Mouse (Mus musculus): Measurements from ENCODE around the gene Mmel1. TPM values are rescaled to one million over a fixed set of nuclear protein-coding genes. Genes with fewer than 3 reads are reported as not detected.

Gene Mmel1
- total RNA-seq, 1 experiment from 2014 or later, result 0.29 TPM

DNA sequence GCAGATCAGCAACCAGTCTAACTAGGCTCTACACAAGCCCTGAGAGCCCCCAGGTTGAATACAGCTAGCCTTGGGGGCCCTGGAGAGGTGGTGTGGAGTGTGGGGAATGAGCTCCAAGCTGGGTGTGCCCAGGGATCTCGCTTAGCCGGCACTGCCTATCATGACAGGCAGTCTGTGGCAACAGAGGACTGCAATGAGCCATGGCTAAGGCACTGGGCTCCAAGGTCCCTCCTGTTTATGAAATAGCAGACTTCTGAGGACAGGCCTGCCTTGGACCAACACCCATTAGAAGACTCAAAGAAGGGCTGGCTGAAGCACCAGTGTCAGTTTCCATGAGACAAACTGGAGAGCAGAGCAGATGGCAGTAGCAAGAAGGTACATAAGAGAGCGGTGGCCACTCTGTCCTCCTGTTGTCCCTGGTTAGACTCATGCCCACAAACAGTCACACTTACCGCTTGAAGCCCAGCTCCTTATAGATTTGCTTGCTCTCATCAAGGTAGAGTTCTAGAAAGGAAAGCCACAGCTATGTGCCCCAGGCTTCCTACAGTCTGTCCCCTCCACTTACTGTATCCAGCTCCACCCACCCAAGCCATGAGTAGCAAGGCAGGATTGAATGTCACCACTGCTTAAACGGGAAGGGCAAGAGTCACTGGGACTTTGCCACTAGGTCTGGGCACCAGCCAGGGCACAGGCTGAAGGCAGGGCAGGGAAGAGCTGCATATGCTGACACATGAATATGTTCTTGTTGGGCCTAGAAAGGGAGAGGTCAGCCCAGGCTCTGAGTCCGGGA, 28.5 kb downstream of the Mmel1 start:
- no peak for ATAC-seq (replicated peaks; ENCODE audit: insufficient number of reproducible peaks, low FRiP score, low TSS enrichment, poor library complexity, severe bottlenecking)

DNA sequence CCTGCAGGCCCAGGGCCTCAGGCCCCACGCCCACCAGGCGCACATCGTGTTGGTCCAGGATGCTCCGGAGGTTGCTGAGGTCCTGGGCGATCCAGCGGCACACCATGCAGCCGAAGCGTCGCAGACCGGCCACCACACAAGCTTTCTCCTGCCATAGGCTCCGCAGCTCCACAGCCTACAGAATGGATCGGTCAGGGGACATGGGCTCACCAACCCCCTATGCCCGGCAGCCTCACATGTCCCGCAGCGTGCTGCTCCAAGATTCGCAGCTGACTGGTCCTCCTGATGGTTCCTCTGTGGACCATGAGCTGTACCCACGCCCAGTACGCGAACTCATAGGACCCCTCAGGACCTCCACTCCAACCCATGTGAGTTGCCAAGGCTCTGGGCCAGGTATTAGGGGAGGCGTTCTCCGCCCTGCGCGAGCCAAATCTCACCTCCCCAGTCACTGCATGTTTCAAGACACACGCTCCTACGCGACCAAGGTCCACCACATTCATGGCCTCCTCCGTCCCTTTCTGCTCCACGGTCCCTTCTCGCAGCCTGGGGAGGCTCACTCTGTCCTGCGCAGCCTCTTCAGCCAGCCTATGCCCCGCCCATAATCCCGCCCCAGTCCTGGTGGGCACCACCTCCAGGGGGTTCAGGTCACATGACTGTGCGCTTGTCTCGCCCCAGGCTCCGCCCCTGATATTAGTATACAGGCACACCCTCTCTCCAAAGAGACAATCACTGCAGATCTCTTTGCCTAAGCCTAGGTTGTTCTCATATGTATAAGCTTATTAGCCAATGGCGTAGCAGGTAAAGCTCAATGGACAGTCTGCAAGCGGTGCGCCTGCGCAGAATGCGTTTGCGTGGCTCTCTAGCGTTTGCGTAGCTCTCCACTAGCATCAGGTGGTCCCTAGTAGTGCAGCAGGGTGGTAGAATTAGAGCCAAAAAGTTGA, 29.4 kb downstream of the Mmel1 start, which contains the start of gene Fam213b:
Gene Fam213b, minus strand, starts transcription at position 630 of the 941 bp plus-strand sequence.
- ATAC-seq (replicated peaks; ENCODE audit: insufficient number of reproducible peaks, low FRiP score, low TSS enrichment, poor library complexity, severe bottlenecking), result peak; percentile 92

DNA sequence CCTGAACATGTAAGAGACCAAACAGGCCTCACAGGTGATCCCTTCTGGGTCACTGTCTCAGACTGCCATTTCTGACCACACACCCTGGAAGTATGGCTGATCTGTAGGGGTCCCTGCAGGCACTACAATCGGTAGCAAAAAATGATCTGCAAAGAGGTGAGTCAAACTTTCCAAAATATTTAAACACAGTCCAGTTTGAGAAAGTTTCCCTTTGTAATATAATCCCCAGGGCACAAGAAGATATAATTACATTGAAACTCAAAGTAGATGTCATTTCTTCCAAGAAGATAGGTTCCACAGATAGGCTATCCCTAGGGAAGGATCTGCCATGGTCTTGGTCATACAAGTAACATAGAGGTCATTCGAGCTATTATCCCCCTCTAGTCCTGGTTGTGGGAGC, 33.0 kb downstream of the Mmel1 start:
- no peak for ATAC-seq (replicated peaks; ENCODE audit: insufficient number of reproducible peaks, low FRiP score, low TSS enrichment, poor library complexity, severe bottlenecking)

DNA sequence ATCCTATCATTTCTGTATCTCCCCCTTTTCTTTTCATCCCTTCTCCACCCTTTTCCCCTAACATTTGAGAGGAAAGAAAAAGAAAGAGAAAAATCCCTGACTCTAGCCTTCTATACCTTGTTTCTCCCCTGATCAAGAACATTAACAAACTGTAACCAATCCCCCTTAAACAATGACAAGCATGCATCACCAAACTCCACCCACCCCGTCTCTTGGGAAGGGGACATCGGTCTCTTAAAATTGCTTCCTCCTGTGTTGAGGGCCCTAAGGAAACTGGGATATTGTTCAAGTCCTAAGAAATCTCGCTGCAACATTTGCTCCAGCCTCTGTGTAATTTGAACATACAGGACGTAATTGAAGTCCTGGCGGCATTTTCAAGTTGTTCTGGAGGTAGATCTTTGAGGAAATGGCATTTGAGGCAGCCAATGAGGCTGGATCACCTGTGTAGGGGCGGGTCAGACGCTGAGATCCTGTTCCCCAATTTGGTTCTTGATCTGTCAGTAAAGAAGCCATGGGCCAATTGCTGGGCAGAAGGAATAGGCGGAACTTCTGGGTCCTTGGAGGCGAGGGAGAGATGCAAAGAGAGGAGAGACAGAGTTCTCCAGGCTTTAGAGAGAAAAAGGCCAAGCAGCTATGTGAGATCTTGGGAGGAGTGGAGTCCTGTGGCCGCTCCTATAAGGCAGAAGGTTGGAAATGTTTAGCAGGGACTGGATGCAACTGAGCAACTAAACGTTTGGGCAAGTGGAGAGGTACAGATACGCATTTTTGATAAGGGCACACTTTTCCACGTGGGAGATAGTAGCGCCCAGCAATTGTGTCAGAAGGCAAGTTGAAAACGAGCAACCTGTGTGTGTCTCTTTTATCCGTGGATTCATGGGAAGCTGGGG, 35.0 kb downstream of the Mmel1 start:
- ATAC-seq (replicated peaks; ENCODE audit: insufficient number of reproducible peaks, low FRiP score, low TSS enrichment, poor library complexity, severe bottlenecking), result peak; percentile 94

DNA sequence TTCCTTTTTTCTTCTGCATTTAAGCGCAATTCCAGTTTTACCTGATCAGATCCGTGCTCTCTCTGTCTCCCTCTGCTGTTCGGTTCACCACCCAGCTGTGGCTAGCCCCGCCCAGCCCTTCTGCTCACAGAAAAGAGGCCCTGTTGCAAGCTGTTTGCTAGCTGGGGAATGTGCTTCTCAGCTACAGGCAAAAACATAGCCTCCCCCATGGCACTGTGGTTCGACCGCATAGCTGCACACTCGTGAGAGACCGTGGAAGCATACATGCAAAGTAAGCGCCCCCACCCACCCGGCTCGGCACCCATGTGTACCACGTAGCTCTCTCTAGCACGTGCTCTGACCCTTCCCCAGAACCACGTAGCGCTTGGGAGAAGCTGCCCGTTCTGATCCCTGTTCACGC, 38.4 kb downstream of the Mmel1 start:
- peak; percentile 42; the same call in 1 of the 2 replicates for ATAC-seq (replicated peaks; ENCODE audit: insufficient number of reproducible peaks, low FRiP score, low TSS enrichment, poor library complexity, severe bottlenecking)

DNA sequence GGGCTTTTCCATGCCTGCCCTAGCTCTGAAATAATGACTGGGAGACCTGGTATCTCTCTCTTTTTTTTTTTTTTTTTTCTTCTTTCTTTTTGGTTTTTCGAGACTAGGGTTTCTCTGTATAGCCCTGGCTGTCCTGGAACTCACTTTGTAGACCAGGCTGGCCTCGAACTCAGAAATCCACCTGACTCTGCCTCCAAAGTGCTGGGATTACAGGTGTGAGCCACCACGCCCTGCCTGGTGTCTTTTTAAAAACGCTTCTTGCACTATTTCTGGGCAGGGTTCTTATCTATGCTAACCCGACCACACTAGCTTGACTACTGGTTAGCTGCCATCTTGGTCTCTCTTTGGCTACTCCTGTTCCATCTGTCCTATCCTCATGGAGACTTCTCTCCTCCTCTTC, 39.1 kb downstream of the Mmel1 start:
- no peak for ATAC-seq (replicated peaks; ENCODE audit: insufficient number of reproducible peaks, low FRiP score, low TSS enrichment, poor library complexity, severe bottlenecking)

DNA sequence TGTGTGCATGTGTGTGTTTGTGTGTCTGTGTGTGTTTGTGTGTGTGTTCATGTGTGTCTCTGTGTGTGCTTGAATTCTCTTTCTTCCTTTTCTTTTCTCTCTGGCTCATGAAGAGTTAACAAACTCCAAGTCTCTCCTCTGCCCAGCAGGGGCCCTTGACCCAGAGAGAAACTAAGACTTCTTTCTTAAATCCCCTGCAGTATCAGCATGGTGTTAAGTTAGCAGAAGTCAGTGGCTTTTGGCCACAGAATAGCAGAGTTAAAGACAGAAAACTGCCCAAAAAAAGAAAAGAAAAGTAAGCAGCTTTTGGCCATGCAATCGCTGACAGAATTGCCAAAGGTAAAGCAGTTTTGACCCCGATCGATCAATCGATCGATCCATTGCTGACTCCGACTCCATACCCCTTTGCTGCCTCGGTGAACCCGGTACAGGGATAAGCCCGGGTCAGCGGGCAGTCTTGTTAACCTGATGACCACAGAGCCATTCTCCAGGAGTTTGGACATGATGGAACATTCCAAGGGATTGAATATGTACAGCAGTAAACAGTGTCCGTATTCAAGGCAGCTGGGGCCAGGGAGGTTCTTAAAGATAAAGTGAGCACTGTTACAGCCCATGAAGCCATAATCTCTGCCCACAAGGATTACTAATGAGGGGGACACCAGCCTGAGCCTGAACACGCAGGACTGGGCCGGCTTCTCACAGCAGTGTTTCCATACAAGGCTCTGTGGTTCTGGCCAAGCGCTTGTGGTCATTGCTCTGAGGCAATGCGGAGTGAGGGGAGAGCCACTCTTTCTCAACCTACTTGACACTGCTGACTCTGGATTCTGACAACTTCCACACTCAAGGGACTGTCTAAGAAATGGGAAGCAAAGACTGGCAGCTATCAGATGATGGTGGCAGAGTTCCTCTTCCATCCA, 41.5 kb downstream of the Mmel1 start:
- ATAC-seq (replicated peaks; ENCODE audit: insufficient number of reproducible peaks, low FRiP score, low TSS enrichment, poor library complexity, severe bottlenecking), result peak; percentile 82

DNA sequence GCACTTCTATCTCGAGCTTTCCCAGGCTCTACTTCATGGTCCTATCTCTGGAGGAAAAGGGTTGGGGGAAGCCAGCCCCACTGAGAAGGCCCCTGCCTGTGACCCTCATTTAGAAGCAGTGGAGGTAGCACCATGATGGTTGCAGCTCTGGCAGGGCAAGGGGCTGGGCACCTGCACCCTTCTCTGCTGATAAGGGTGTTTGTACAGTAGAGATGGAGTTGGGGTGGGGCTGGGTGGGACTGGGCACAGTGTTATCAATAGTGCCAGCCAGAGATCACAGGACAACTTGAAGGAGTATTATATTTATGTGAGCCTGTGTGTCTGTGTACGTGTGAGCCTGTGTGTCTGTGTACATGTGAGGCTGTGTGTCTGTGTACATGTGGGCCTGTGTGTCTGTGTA, 42.3 kb downstream of the Mmel1 start:
- ATAC-seq (replicated peaks; ENCODE audit: insufficient number of reproducible peaks, low FRiP score, low TSS enrichment, poor library complexity, severe bottlenecking), result no peak

DNA sequence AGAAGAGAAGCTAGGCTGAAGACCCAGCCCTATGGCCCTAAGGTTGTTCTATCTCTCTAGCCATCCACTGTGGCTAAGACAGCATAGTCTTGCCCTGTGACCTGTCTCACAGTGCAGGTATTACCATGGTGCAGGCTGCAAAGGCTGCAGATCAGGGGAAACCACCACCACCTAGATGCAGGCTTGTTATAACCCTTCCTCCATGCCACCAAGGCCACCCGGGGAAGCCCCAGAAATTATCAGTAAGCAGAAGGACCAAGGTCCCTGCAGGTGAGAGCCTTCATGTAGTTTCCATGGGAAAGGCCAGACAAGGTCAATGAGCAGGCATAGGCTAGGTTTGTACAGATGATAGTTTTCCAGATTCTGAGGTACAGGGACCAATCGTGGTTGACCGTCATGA, 44.5 kb downstream of the Mmel1 start:
- ATAC-seq (replicated peaks; ENCODE audit: insufficient number of reproducible peaks, low FRiP score, low TSS enrichment, poor library complexity, severe bottlenecking), result no peak

DNA sequence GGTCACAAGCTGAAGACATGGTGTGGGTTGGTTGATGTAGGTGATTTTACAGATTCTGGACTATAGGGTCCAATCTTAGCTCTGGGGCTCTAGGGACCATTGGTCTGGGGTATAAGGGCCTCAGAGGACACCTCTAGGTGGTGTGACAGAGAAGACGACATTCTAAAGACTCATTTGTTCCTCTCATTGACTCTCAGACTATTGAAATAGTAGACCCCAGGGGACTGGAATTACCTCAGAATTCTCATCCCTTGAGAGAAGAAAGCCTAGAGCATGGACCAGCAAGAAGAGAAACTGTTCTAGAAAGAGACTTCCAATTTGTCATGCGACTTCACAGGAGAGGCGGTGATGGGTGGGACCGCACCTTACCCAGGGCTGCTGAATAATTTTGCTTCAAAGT, 44.9 kb downstream of the Mmel1 start:
- ATAC-seq (replicated peaks; ENCODE audit: insufficient number of reproducible peaks, low FRiP score, low TSS enrichment, poor library complexity, severe bottlenecking), result no peak

DNA sequence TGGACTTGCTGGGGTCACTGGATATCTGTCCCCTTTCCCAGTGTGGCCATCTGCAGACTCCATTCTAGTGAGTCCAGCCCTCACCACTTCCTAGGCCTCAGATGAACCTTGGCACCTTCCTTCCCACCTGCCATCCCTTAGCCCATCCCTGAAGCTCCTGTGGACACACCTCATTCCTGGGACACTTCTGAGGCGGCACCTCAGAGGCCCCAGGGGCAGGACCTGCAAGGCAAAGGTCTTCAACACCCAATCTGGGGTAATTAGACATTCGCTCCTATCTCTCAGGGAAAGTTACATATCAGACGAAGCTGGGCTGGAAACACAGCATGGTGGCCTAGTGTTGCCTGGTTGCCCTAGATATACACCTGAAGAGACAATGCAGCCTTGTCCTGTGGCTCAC, 45.3 kb downstream of the Mmel1 start:
- no peak for ATAC-seq (replicated peaks; ENCODE audit: insufficient number of reproducible peaks, low FRiP score, low TSS enrichment, poor library complexity, severe bottlenecking)

DNA sequence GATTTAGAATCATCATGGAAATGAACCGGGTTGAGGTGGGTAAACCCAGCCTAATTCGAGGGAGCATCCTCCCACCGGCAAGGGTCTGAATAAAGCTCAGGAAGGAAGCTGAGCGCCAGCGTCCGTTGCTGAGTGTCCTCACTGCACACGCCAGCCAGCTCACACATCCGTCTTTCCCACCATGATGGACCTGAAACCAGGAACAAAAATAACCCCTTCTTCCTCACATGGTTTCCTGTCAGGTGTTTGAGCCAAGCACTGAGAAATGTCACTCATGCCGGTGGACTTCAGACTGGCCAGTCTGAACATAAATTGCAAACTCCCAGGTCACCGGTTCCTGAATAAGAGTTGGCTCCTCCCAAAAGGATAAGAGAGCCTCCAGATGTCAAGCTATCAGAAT, 45.9 kb downstream of the Mmel1 start:
- no peak for ATAC-seq (replicated peaks; ENCODE audit: insufficient number of reproducible peaks, low FRiP score, low TSS enrichment, poor library complexity, severe bottlenecking)

DNA sequence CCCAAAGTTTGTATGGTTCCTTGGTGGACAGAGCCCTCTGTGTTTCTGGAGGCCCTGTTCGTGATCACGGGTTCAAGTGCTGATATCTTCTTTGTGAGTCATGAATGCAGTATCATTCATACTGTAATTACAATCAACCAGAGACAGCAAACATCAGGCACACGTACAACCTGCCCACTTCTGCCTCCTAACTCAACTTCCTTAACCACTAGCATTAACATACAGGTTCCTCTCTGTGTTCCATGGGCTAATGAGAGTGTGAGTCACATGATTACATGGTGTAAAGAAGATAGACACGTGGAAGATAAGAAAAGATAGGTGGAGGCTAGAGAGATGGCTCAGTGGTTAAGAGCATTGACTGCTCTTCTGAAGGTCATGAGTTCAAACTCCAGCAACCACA, 47.3 kb downstream of the Mmel1 start:
- ATAC-seq (replicated peaks; ENCODE audit: insufficient number of reproducible peaks, low FRiP score, low TSS enrichment, poor library complexity, severe bottlenecking), result no peak

DNA sequence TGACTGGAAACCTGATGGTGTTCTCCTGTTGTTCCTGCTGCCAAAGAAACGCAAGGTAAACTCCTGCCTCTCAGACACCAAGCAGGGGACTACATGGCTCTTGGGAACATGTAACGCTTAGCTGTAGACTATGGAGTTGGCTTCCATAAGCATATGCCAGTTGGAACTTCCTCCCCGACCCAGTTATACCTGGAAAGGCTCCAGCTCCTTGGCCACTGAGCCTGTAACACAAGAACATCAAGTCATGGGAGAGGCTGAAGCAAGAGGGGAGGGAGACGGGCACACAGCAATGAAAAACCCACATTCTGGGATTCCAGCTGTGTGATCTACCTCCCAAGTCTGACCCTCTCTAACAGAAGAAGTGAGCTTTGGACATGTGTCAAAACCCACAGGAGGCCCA, 52.9 kb downstream of the Mmel1 start:
- no peak for ATAC-seq (replicated peaks; ENCODE audit: insufficient number of reproducible peaks, low FRiP score, low TSS enrichment, poor library complexity, severe bottlenecking)

DNA sequence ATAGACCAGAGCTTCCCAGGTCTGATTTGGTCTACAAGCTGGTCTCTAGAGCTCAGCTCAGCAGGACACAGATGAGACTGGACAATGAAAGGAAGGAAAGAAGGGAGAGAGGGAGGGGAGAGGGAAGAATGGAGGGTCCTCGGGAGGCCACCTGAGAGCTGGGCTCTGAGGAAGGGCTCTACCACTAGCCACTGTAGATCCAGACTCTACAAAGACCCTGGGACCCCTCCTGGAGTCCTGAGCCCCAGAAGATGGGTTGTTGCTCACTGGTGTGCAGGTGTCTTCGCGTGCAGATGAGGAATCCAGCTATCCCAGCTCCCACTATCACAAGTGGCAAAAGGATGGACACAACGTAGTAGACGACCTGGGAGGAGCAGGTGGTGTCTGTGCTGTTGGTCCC, 53.5 kb downstream of the Mmel1 start:
- no peak for ATAC-seq (replicated peaks; ENCODE audit: insufficient number of reproducible peaks, low FRiP score, low TSS enrichment, poor library complexity, severe bottlenecking)

DNA sequence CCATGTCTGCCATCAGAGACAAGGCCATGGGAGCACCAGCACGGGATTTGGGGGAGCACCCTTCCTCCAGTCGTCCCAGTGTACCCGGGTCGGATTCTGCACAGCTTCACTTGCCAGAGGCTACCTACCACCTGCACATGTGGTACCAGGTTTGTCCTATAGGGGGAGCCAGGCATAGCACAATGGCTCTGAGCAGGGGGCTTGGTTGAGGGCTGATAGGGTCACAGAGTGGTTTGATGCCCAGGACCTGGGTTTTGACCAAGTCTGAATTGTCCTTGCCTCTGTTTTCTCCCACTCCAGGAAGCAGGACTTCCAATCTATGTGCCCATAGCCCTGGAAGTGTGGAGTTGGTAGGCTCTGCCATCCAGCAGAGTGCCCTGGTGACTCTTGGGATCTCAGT, 56.0 kb downstream of the Mmel1 start:
- no peak for ATAC-seq (replicated peaks; ENCODE audit: insufficient number of reproducible peaks, low FRiP score, low TSS enrichment, poor library complexity, severe bottlenecking)

DNA sequence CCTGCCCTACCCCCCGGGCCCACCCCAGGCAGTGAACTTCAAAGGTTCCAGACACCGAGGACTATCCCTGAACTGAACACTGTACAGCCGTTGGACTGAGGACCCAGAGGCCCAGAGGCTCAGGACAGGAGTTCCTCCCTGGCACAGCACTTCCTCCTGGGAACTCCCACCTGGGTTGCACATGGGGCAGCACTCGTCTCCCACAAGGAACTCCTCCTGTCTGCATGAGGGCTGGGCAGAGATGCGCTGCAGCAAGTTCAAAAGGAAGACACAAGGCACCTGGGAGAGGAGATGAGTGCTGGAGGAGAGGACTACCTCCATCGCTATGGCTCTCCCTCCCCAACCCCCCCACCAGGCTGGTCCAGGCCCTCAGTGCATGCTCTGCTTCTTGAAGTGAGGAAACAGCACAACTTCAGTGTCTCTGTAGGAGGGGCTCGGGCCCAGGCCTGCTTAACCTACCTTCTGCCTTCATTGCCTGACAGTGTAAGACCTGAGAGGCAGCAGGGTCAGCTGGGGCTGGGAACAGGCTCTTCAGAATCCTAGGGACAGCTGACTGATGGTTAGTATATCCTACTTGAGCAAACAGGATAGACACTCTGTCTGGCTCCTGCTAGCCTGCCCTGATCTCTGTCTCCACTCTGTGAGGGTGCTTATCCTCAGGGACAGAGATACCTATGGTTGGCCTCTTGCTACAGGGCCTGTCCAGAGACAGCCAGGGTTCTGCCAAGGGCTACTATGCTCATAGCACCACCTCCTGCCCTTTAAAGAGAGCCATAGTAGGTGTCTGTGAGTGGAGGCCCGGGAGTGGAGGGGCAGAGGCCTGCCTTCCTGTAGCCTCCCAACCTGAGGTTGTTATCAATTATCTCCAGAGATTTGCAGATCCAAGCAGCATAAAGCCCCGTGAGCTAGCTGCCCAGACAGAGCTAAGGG, 57.8 kb downstream of the Mmel1 start:
- no peak for ATAC-seq (replicated peaks; ENCODE audit: insufficient number of reproducible peaks, low FRiP score, low TSS enrichment, poor library complexity, severe bottlenecking)
